Mouse (Mus musculus): Measurements from ENCODE around the gene Trim46. TPM values are rescaled to one million over a fixed set of nuclear protein-coding genes. Genes with fewer than 3 reads are reported as not detected.

The Trim46 gene
- total and polyA plus RNA-seq, 3 experiments, result 0.76 to 10.1 (median 2.7) TPM

- H3K4me1 ChIP-seq (ENCODE audit: insufficient read depth, low read depth, low read length), result peaks cover 8% of the 10 kb centered on the region
- H3K9me3 ChIP-seq (replicated peaks), result no peaks in the 10 kb centered on the region
- H3K4me3 ChIP-seq (ENCODE audit: low read depth, low read length), result no peak within 1 kb of the TSS
- H3K27me3 ChIP-seq (ENCODE audit: insufficient read depth, low read length), result peaks cover 76% of the 10 kb centered on the region
- no peaks in the 10 kb centered on the region for H3K36me3 ChIP-seq (replicated peaks)
- no peak for TF ChIP-seq POLR2AphosphoS5 (IDR thresholded peaks at IDR 0.05; ENCODE audit: insufficient replicate concordance, low read depth, low read length)
- TF ChIP-seq GATA1 (IDR thresholded peaks at IDR 0.05; ENCODE audit: borderline replicate concordance, low read length), result no peak
- ATAC-seq (ENCODE audit: extremely low read depth, insufficient number of reproducible peaks, low FRiP score, poor library complexity, severe bottlenecking) (no peak), DNase-seq (ENCODE audit: low spot score) (no peak)
Measured at GRCm38 (mm10) chr3:89280606-89281511, 34.8 kb upstream of the Trim46 start, which contains the start of gene Efna1. Efna1 (minus strand) TSS chr3:89281142.

GRCm38 (mm10) chr3:89280050-89280605 is 34.0 kb upstream of the Trim46 start:
- DNase-seq (ENCODE audit: low spot score) (no peak), ATAC-seq (ENCODE audit: extremely low read depth, insufficient number of reproducible peaks, low FRiP score, poor library complexity, severe bottlenecking) (no peak)
- TF ChIP-seq POLR2AphosphoS5 (IDR thresholded peaks at IDR 0.05; ENCODE audit: insufficient replicate concordance, low read depth, low read length) (no peak), GATA2 (IDR thresholded peaks at IDR 0.05; ENCODE audit: borderline replicate concordance, low read depth, low read length) (no peak), CTCF (IDR thresholded peaks at IDR 0.05; ENCODE audit: low read depth, low read length) (no peak), GATA1 (IDR thresholded peaks at IDR 0.05; ENCODE audit: borderline replicate concordance, low read length) (no peak), TAL1 (conservative IDR thresholded peaks at IDR 0.05; ENCODE audit: low read depth, low read length) (no peak)
- Histone ChIP-seq H3K9me3 (replicated peaks) (no peaks in the 10 kb centered on the region), H3K36me3 (replicated peaks) (no peaks in the 10 kb centered on the region), H3K27me3 (ENCODE audit: insufficient read depth, low read length) (peaks cover 69% of the 10 kb centered on the region), H3K4me1 (ENCODE audit: insufficient read depth, low read depth, low read length) (peaks cover 3% of the 10 kb centered on the region), H3K4me3 (ENCODE audit: low read depth, low read length) (no peak overlapping the region)

GRCm38 (mm10) chr3:89279153-89279890 is 33.2 kb upstream of the Trim46 start:
- peaks cover 66% of the 10 kb centered on the region for H3K27me3 ChIP-seq (ENCODE audit: insufficient read depth, low read length)
- no peak for ATAC-seq (ENCODE audit: extremely low read depth, insufficient number of reproducible peaks, low FRiP score, poor library complexity, severe bottlenecking)
- DNase-seq (ENCODE audit: low spot score), result no peak

GRCm38 (mm10) chr3:89278643-89279042 is 32.5 kb upstream of the Trim46 start:
- Histone ChIP-seq H3K36me3 (replicated peaks) (no peaks in the 10 kb centered on the region), H3K27me3 (ENCODE audit: insufficient read depth, low read length) (peaks cover 60% of the 10 kb centered on the region), H3K4me3 (ENCODE audit: low read depth, low read length) (no peak overlapping the region), H3K4me1 (ENCODE audit: insufficient read depth, low read depth, low read length) (peaks cover 3% of the 10 kb centered on the region; the same call in 1 of the 2 replicates), H3K9me3 (replicated peaks) (no peaks in the 10 kb centered on the region)
- DNase-seq (ENCODE audit: low spot score) (no peak), ATAC-seq (ENCODE audit: extremely low read depth, insufficient number of reproducible peaks, low FRiP score, poor library complexity, severe bottlenecking) (no peak)
- no peak for TF ChIP-seq CTCF (IDR thresholded peaks at IDR 0.05; ENCODE audit: low read depth, low read length)
- TF ChIP-seq TAL1 (conservative IDR thresholded peaks at IDR 0.05; ENCODE audit: low read depth, low read length), result no peak
- no peak for TF ChIP-seq GATA1 (IDR thresholded peaks at IDR 0.05; ENCODE audit: borderline replicate concordance, low read length)
- no peak for TF ChIP-seq GATA2 (IDR thresholded peaks at IDR 0.05; ENCODE audit: borderline replicate concordance, low read depth, low read length)
- TF ChIP-seq POLR2AphosphoS5 (IDR thresholded peaks at IDR 0.05; ENCODE audit: insufficient replicate concordance, low read depth, low read length), result no peak

More at GRCm38 (mm10) chr3:89279153-89279890, 33.2 kb upstream of the Trim46 start:
- Histone ChIP-seq H3K9me3 (replicated peaks) (no peaks in the 10 kb centered on the region), H3K4me3 (ENCODE audit: low read depth, low read length) (no peak overlapping the region), H3K4me1 (ENCODE audit: insufficient read depth, low read depth, low read length) (peaks cover 3% of the 10 kb centered on the region; the same call in 1 of the 2 replicates), H3K36me3 (replicated peaks) (no peaks in the 10 kb centered on the region)
- TF ChIP-seq CTCF (IDR thresholded peaks at IDR 0.05; ENCODE audit: low read depth, low read length), result no peak

- no peaks in the 10 kb centered on the region for H3K9me3 ChIP-seq (replicated peaks)
- H3K36me3 ChIP-seq (replicated peaks), result no peaks in the 10 kb centered on the region
- peaks cover 59% of the 10 kb centered on the region for H3K27me3 ChIP-seq (ENCODE audit: insufficient read depth, low read length)
- H3K4me3 ChIP-seq (ENCODE audit: low read depth, low read length), result no peak overlapping the region
- peaks cover 3% of the 10 kb centered on the region; the same call in 1 of the 2 replicates for H3K4me1 ChIP-seq (ENCODE audit: insufficient read depth, low read depth, low read length)
- ATAC-seq (ENCODE audit: extremely low read depth, insufficient number of reproducible peaks, low FRiP score, poor library complexity, severe bottlenecking), result no peak
- no peak for DNase-seq (ENCODE audit: low spot score)
- TF ChIP-seq CTCF (IDR thresholded peaks at IDR 0.05; ENCODE audit: low read depth, low read length) (no peak), GATA2 (IDR thresholded peaks at IDR 0.05; ENCODE audit: borderline replicate concordance, low read depth, low read length) (no peak), TAL1 (conservative IDR thresholded peaks at IDR 0.05; ENCODE audit: low read depth, low read length) (no peak), GATA1 (IDR thresholded peaks at IDR 0.05; ENCODE audit: borderline replicate concordance, low read length) (no peak), POLR2AphosphoS5 (IDR thresholded peaks at IDR 0.05; ENCODE audit: insufficient replicate concordance, low read depth, low read length) (no peak)
Measured at GRCm38 (mm10) chr3:89278107-89278506, 32.0 kb upstream of the Trim46 start.

All from G1E (cell line).